Mouse (Mus musculus): ENCODE results near the gene Adam10. TPM values are rescaled to one million over a fixed set of nuclear protein-coding genes. Genes with fewer than 3 reads are reported as not detected.

The Adam10 gene
- polyA plus RNA-seq, 1 experiment from 2014 or later = 59.1 TPM

DNA sequence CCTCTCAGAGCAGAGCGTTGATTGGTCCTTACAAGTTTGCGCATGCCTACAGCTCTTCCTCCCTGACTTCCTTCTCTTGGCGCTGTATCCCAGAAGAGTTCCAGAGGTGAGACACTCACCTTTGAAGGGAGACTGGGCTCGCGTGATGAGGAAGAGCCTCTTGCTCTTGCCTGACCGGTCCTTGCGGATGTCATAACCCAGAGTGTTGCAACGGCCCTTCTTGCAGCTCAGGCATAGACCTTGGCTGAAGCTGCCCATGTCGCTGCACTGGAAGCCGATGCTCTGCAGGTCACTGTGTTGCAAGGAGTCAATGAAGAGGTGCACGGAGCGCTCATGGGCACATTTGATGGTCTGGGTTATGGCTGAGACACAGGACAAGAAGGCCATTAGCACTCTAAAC lies 133.8 kb downstream of the Adam10 start:
- H3K27me3 ChIP-seq (ENCODE audit: control insufficient read depth, insufficient read depth, low read length) = no peaks in the 10 kb centered on the region
- peaks cover 11% of the 10 kb centered on the region for H3K4me1 ChIP-seq (ENCODE audit: control insufficient read depth, insufficient read depth, low read length)
- H3K9ac ChIP-seq (replicated peaks; ENCODE audit: low read length) = no peak overlapping the region
- H3K9me3 ChIP-seq (ENCODE audit: control insufficient read depth, low read length) = no peaks in the 10 kb centered on the region
- no peaks in the 10 kb centered on the region for H3K36me3 ChIP-seq (ENCODE audit: control insufficient read depth, insufficient read depth, low read length)
- H3K4me2 ChIP-seq (ENCODE audit: low read length) = no peak overlapping the region
- no peak for DNase-seq
- 95% methylated on average over 12 of the region's 12 CpGs for WGBS
- H3K27ac ChIP-seq (replicated peaks; ENCODE audit: low read depth, low read length) = no peak overlapping the region
- H3K4me3 ChIP-seq (replicated peaks; ENCODE audit: low read depth, low read length) = no peak overlapping the region
- no peak for ATAC-seq (ENCODE audit: low FRiP score, low TSS enrichment)

DNA sequence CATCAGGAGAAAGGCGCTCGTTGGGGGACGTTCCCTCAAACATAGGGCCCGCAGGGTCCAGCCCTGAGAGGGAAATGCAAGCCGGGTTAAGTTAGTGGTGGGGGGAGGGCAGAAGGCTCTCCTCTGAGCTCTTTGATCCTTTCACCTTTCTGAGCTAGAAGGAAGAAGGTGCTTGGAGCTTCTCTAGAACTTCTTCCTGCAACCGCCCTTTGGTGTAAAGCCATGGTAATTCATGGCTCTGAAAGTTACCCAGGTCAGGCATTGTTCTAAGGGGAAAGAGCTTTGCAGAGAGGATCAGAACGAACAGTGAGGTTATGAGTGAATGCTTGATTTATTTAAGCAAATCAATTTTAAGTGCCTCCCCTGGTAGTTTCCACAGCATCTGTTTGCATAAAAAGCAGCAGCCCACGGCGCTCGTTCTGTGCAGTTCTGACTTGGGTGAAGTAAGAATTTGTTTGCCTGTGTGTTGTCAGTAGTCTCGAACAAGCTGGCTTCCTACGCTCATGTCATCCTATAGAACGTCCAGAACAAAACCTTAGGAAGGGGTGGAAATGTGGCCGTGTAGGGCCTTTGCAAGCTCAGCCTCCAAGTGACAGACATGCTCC lies 138.0 kb downstream of the Adam10 start:
- H3K9ac ChIP-seq (replicated peaks; ENCODE audit: low read length) = no peak overlapping the region
- H3K4me1 ChIP-seq (ENCODE audit: control insufficient read depth, insufficient read depth, low read length) = peaks cover 11% of the 10 kb centered on the region
- no peak overlapping the region for H3K4me2 ChIP-seq (ENCODE audit: low read length)
- H3K36me3 ChIP-seq (ENCODE audit: control insufficient read depth, insufficient read depth, low read length) = no peaks in the 10 kb centered on the region
- WGBS = 59% methylated on average over 14 of the region's 14 CpGs
- H3K27me3 ChIP-seq (ENCODE audit: control insufficient read depth, insufficient read depth, low read length) = no peaks in the 10 kb centered on the region
- peak; percentile 47 for DNase-seq
- H3K9me3 ChIP-seq (ENCODE audit: control insufficient read depth, low read length) = no peaks in the 10 kb centered on the region
- no peak for ATAC-seq (ENCODE audit: low FRiP score, low TSS enrichment)
- H3K27ac ChIP-seq (replicated peaks; ENCODE audit: low read depth, low read length) = 0 out of 2 replicates have a peak overlapping the region, but pooled peaks have one; percentile 22
- H3K4me3 ChIP-seq (replicated peaks; ENCODE audit: low read depth, low read length) = no peak overlapping the region

DNA sequence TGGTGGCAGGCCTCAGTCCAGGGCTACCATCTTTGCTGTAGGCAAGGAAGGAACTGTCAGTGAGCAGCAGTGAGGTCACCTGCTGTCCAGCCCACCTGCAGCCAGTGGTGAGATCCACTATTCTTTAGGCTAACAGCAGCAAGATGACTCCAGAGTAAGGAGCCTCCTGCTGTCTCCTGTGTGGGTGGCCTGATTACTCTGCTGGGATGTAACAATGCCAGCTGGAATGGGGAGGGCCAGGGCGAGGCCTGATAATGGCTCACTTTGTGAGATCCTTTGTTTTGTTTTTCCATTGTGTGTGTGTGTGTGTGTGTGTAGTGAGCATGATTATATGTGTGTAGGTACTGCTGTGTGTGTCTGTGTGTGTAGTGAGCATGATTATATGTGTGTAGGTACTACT lies 138.6 kb downstream of the Adam10 start:
- Histone ChIP-seq H3K9ac (replicated peaks; ENCODE audit: low read length) (no peak overlapping the region), H3K4me1 (ENCODE audit: control insufficient read depth, insufficient read depth, low read length) (peaks cover 11% of the 10 kb centered on the region), H3K4me3 (replicated peaks; ENCODE audit: low read depth, low read length) (no peak overlapping the region), H3K9me3 (ENCODE audit: control insufficient read depth, low read length) (no peaks in the 10 kb centered on the region), H3K36me3 (ENCODE audit: control insufficient read depth, insufficient read depth, low read length) (no peaks in the 10 kb centered on the region), H3K27me3 (ENCODE audit: control insufficient read depth, insufficient read depth, low read length) (no peaks in the 10 kb centered on the region), H3K4me2 (ENCODE audit: low read length) (no peak overlapping the region), H3K27ac (replicated peaks; ENCODE audit: low read depth, low read length) (no peak overlapping the region)
- DNase-seq = peak; percentile 9
- no peak for ATAC-seq (ENCODE audit: low FRiP score, low TSS enrichment)
- 21% methylated on average over 1 of the region's 1 CpGs for WGBS

- no peak overlapping the region for H3K27ac ChIP-seq (replicated peaks; ENCODE audit: low read depth, low read length)
- WGBS = 84% methylated on average over 14 of the region's 14 CpGs
- H3K4me2 ChIP-seq (ENCODE audit: low read length) = no peak overlapping the region
- H3K36me3 ChIP-seq (ENCODE audit: control insufficient read depth, insufficient read depth, low read length) = no peaks in the 10 kb centered on the region
- H3K4me1 ChIP-seq (ENCODE audit: control insufficient read depth, insufficient read depth, low read length) = peaks cover 11% of the 10 kb centered on the region
- H3K9ac ChIP-seq (replicated peaks; ENCODE audit: low read length) = no peak overlapping the region
- H3K4me3 ChIP-seq (replicated peaks; ENCODE audit: low read depth, low read length) = no peak overlapping the region
- no peaks in the 10 kb centered on the region for H3K9me3 ChIP-seq (ENCODE audit: control insufficient read depth, low read length)
- ATAC-seq (ENCODE audit: low FRiP score, low TSS enrichment) = no peak
- no peaks in the 10 kb centered on the region for H3K27me3 ChIP-seq (ENCODE audit: control insufficient read depth, insufficient read depth, low read length)
- DNase-seq = no peak
Observed at GRCm38 (mm10) chr9:70818739-70819138, 139.9 kb downstream of the Adam10 start.

GRCm38 (mm10) chr9:70824103-70824502 lies 145.3 kb downstream of the Adam10 start:
- no peak overlapping the region for H3K27ac ChIP-seq (replicated peaks; ENCODE audit: low read depth, low read length)
- H3K36me3 ChIP-seq (ENCODE audit: control insufficient read depth, insufficient read depth, low read length) = no peaks in the 10 kb centered on the region
- no peaks in the 10 kb centered on the region for H3K9me3 ChIP-seq (ENCODE audit: control insufficient read depth, low read length)
- no peaks in the 10 kb centered on the region for H3K27me3 ChIP-seq (ENCODE audit: control insufficient read depth, insufficient read depth, low read length)
- ATAC-seq (ENCODE audit: low FRiP score, low TSS enrichment) (no peak), DNase-seq (no peak)
- WGBS = 85% methylated on average over 3 of the region's 3 CpGs
- H3K4me2 ChIP-seq (ENCODE audit: low read length) = no peak overlapping the region
- H3K9ac ChIP-seq (replicated peaks; ENCODE audit: low read length) = no peak overlapping the region
- H3K4me3 ChIP-seq (replicated peaks; ENCODE audit: low read depth, low read length) = no peak overlapping the region
- no peaks in the 10 kb centered on the region for H3K4me1 ChIP-seq (ENCODE audit: control insufficient read depth, insufficient read depth, low read length)

GRCm38 (mm10) chr9:70827911-70828310 lies 149.1 kb downstream of the Adam10 start:
- Histone ChIP-seq H3K4me1 (ENCODE audit: control insufficient read depth, insufficient read depth, low read length) (no peaks in the 10 kb centered on the region), H3K4me2 (ENCODE audit: low read length) (no peak overlapping the region), H3K4me3 (replicated peaks; ENCODE audit: low read depth, low read length) (no peak overlapping the region), H3K27me3 (ENCODE audit: control insufficient read depth, insufficient read depth, low read length) (no peaks in the 10 kb centered on the region), H3K27ac (replicated peaks; ENCODE audit: low read depth, low read length) (no peak overlapping the region), H3K9ac (replicated peaks; ENCODE audit: low read length) (no peak overlapping the region), H3K9me3 (ENCODE audit: control insufficient read depth, low read length) (no peaks in the 10 kb centered on the region), H3K36me3 (ENCODE audit: control insufficient read depth, insufficient read depth, low read length) (no peaks in the 10 kb centered on the region)
- no peak for ATAC-seq (ENCODE audit: low FRiP score, low TSS enrichment)
- whole genome bisulfite sequencing = 95% methylated on average over 6 of the region's 6 CpGs
- no peak for DNase-seq

Small RNA genes within 50 kb of the gene (microRNA-seq; reads per million reads assigned to microRNA genes)
- not detected for gene Gm25149

Other genes with a start within 250 kb of the Adam10 start
- 37.5 and 38.9 TPM in 2 replicates for gene Rnf111, start 175.3 kb upstream of the Adam10 start, polyA plus RNA-seq (2014; fragmentation: Nextera tagmentation; extraction: Ambion mirVana)
- gene Sltm, start 136.2 kb upstream of the Adam10 start, polyA plus RNA-seq (2014; fragmentation: Nextera tagmentation; extraction: Ambion mirVana) = 61.8 and 65.5 TPM in 2 replicates
- 0.41 and 0.77 TPM in 2 replicates for gene Gm10642, start 22.7 kb upstream of the Adam10 start, polyA plus RNA-seq (2014; fragmentation: Nextera tagmentation; extraction: Ambion mirVana)
- 23.0 and 25.6 TPM in 2 replicates for gene Mindy2, start 21.8 kb upstream of the Adam10 start, polyA plus RNA-seq (2014; fragmentation: Nextera tagmentation; extraction: Ambion mirVana)